Comparison of ENCODE assay signal across 21 mouse cellular contexts in the genomic region with DNA sequence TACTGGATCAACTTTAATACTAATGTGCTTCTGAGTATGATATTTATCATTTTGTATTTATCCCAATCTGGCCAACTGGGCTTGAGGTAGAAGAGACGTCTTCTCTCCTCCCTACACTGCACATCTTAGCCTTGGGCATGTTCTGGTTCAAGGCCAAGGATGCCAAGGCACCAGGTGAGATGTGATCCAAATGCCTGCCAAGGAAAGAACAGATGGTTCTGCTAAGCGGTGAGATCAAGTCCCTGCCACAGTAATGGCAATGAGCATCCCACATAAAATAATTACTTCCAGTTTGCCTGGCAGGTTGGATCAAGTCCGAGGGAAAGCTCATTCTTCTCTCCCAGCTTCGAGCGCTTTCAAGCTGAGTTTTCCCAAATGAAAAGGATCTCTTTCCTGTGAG.
DNase-seq lines count a peak whose midpoint lies in the region.
"Had no signal": no experiment of that assay in that cellular context is flagged by ENCODE, and none has a peak within 500 bp of the region (broad histone marks: within the 10 kb centered on the region; RNA-seq: fewer than 3 reads in every experiment).

No protein-coding gene starts in this region.

- intact Hi-C loops in left cerebral cortex, postnatal 4 days (cut with DNase I), result no loop called here

- DNase-seq in left cerebral cortex, postnatal 4 days, result peak; percentile 41
- DNase-seq in left cerebral cortex, adult 8-10 months (ENCODE audit: low spot score in 2 of 2), result no peak
- peak; percentile 72 for DNase-seq in cerebellum, adult 11-12 months
- DNase-seq in cerebellum, adult 9-11 months, result peak; percentile 79
- DNase-seq in fat pad, adult 2 months (ENCODE audit: extremely low read depth, low read depth, low spot score), result peak; percentile 34
- DNase-seq in embryo, embryonic 11 days, result no peak
- no peak for DNase-seq in adrenal gland, adult 2 months
- no peak for DNase-seq in neural tube, embryonic 10.5 days (ENCODE audit: extremely low spot score, low spot score)
- DNase-seq: adrenal gland, postnatal 25 days; forebrain, postnatal 0 days; gastrocnemius, postnatal 14 days; heart, adult 18-20 months; kidney, adult 18-20 months; kidney, postnatal 4 days; layer of hippocampus, postnatal 36 days; liver; lung, adult 2 months; lung, postnatal 10 days; right cerebral cortex, postnatal 4 days; thymus, adult 2 months; thymus, postnatal 36 days had no signal

Comparison
In these comparisons a context has a peak if more than half of its experiments do, and no peak if none do; other contexts are left out.
1. DNase-seq: peak in left cerebral cortex, postnatal 4 days (single experiment), cerebellum, adult 11-12 months (single experiment), cerebellum, adult 9-11 months (single experiment) and fat pad, adult 2 months (single experiment); none in left cerebral cortex, adult 8-10 months (0 of 2), embryo, embryonic 11 days (single experiment), adrenal gland, adult 2 months (single experiment) and neural tube, embryonic 10.5 days (single experiment).